ENCODE assay signal across 9 mouse cellular contexts in the genomic region with DNA sequence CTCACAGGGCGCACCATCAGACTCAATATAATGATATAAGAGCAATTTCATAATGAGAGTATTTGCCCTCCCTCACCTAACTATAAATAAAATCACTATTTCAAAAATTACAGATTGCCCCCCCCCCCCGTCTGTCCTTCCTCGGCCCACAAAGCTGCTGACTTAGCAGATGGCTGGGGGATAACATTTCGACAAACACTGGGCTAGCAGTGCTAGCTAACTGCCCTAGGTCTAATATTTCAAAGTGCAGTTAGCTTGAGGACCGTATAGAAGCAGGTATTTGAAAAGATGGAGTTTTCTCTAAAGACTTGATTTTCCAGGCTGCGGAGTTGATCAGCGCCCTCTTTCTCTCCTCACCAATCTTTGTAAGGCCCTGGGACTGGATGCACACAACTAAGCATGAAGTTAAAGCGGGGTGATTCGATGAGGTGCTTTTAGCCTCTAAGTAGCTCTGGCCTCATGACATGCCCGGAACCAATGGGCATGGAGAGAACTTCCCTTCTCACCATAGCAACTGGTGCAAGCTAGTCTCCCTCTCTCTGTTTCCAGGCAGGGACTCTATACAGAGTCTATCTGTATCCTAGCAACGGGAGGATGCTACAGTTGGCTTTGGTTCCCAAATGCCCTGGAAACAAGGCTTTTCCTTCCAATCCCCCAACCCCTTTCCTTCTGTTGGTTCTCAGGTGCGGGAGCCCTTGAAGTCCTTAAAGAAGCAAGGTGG.
DNase-seq lines count a peak whose midpoint lies in the region; ATAC-seq lines count a peak whose summit lies in the region.
"Had no signal": no experiment of that assay in that cellular context is flagged by ENCODE, and none has a peak within 500 bp of the region (broad histone marks: within the 10 kb centered on the region; RNA-seq: fewer than 3 reads in every experiment).

No protein-coding gene starts in this region.

- peaks cover 31% of the 10 kb centered on the region for H3K4me1 ChIP-seq in neural tube, embryonic 15.5 days

- no peaks in the 10 kb centered on the region for H3K9me3 ChIP-seq in neural tube, embryonic 15.5 days (replicated peaks)
- H3K9me3 ChIP-seq: intestine, embryonic 15.5 days had no signal

- no peak overlapping the region for H3K27ac ChIP-seq in neural tube, embryonic 15.5 days (replicated peaks)
- H3K27ac ChIP-seq: intestine, embryonic 15.5 days had no signal

- WGBS in neural tube, embryonic 15.5 days: 40% methylated on average over 12 of the region's 12 CpGs

- H3K4me3 ChIP-seq in neural tube, embryonic 15.5 days (replicated peaks): no peak overlapping the region
- H3K4me3 ChIP-seq: intestine, embryonic 15.5 days had no signal

- no peak overlapping the region for H3K9ac ChIP-seq in neural tube, embryonic 15.5 days (replicated peaks)
- H3K9ac ChIP-seq: intestine, embryonic 15.5 days had no signal

- peak overlapping the region; percentile 36 for H3K4me2 ChIP-seq in neural tube, embryonic 15.5 days
- H3K4me2 ChIP-seq: intestine, embryonic 15.5 days had no signal

- no peaks in the 10 kb centered on the region for H3K36me3 ChIP-seq in neural tube, embryonic 15.5 days
- H3K36me3 ChIP-seq: intestine, embryonic 15.5 days had no signal

- peak; percentile 20 to 22 for DNase-seq in cerebellum, postnatal 14 days
- no peak for DNase-seq in cerebellum, postnatal 36 days
- peak; percentile 57 to 66 for DNase-seq in left cerebral cortex, adult 9 months (ENCODE audit: low spot score in 2 of 2)
- DNase-seq in kidney, postnatal 36 days: no peak
- no peak for DNase-seq in kidney, postnatal 14 days
- no peak for DNase-seq in cerebellum, adult 11-12 months

- ATAC-seq in frontal cortex, adult (ENCODE audit: low TSS enrichment): peak; percentile 93
- ATAC-seq in neural tube, embryonic 15.5 days (ENCODE audit: low FRiP score): peak; percentile 87

- H3K27me3 ChIP-seq in neural tube, embryonic 15.5 days (replicated peaks): peaks cover 3% of the 10 kb centered on the region; the same call in 1 of the 2 replicates
- H3K27me3 ChIP-seq: intestine, embryonic 15.5 days had no signal

Comparison
In these comparisons a context has a peak if more than half of its experiments do, and no peak if none do; other contexts are left out.
1. DNase-seq: peak in cerebellum, postnatal 14 days (2 of 2) and left cerebral cortex, adult 9 months (2 of 2); none in cerebellum, postnatal 36 days (0 of 2), kidney, postnatal 36 days (0 of 2), kidney, postnatal 14 days (single experiment) and cerebellum, adult 11-12 months (single experiment).